Mouse (Mus musculus): ENCODE data around the gene Kcnj11.

DNA sequence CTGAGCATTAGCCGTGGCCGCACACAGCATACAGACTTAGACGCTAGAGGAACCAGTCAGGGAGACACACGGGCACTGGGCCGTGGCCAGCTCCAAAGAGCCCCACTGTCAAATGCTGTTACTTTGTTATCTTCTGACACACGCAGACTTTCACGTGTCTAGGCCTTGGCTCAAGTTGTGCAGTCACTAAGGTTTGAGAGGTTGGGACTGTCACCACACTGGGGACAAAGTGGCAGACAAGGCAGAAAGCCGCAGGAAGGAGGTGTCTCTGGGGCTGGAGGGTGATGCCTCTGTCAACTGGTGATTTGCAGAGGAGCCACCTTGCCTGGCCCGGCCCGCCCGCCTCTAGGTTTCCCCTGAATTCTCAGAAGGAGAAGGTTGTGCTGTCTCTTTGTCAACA lies 24.8 kb upstream of the Kcnj11 start:
- TF ChIP-seq FLI1 (IDR thresholded peaks at IDR 0.05; ENCODE audit: low read length) (no peak), GATA1 (IDR thresholded peaks at IDR 0.05; ENCODE audit: borderline replicate concordance, low read length) (no peak)
